In genomic region chr11:62826106-62826733, GRCm38 (mm10) we compare ENCODE assay signal across 15 mouse cellular contexts. TPM values are rescaled to one million over a fixed set of nuclear protein-coding genes. Genes with fewer than 3 reads are reported as not detected.
DNase-seq lines count a peak whose midpoint lies in the region; ATAC-seq and TF ChIP-seq lines count a peak whose summit lies in the region.
"Had no signal": no experiment of that assay in that cellular context is flagged by ENCODE, and none has a peak within 500 bp of the region (broad histone marks: within the 10 kb centered on the region; RNA-seq: fewer than 3 reads in every experiment).

No protein-coding gene starts in this region.

- 44% methylated on average over 6 of the region's 6 CpGs for WGBS in stomach, postnatal 0 days
- WGBS in forebrain, embryonic 10.5 days: 85% methylated on average over 6 of the region's 6 CpGs

- no peak for TF ChIP-seq EP300 in stomach, postnatal 0 days (optimal IDR thresholded peaks at IDR 0.05)

- H3K4me1 ChIP-seq in stomach, postnatal 0 days (replicated peaks; ENCODE audit: control insufficient read depth, insufficient read depth): peaks cover 9% of the 10 kb centered on the region
- H3K4me1 ChIP-seq in forebrain, embryonic 10.5 days: peaks cover under 1% of the 10 kb centered on the region

- DNase-seq in adrenal gland, adult (ENCODE audit: inconsistent age in 2 of 2, low spot score in 1 of 2): peak; percentile 66 to 86
- DNase-seq in adrenal gland, adult 18-20 months (ENCODE audit: low spot score in 2 of 2): no peak
- peak; percentile 46 for DNase-seq in urinary bladder, postnatal 14 days (ENCODE audit: low spot score)
- no peak for DNase-seq in urinary bladder, postnatal 4 days (ENCODE audit: low spot score in 2 of 2)
- DNase-seq in kidney, postnatal 36 days: peak; percentile 73 to 82
- DNase-seq in stomach, postnatal 0 days (ENCODE audit: low spot score): peak; percentile 66
- DNase-seq in forebrain, embryonic 10.5 days (ENCODE audit: extremely low spot score, low spot score): no peak
- DNase-seq in testis, postnatal 10 days (ENCODE audit: low spot score): no peak
- DNase-seq: cerebellum, postnatal 36 days; midbrain, embryonic 14.5 days; right cerebral cortex, postnatal 25 days had no signal

- no peak overlapping the region for H3K4me3 ChIP-seq in stomach, postnatal 0 days (ENCODE audit: low read depth, low read length)
- no peak overlapping the region for H3K4me3 ChIP-seq in forebrain, embryonic 10.5 days
- H3K4me3 ChIP-seq: erythroblast, embryonic 14.5 days; lung, embryonic 15.5 days had no signal

- no peaks in the 10 kb centered on the region for H3K9me3 ChIP-seq in stomach, postnatal 0 days (ENCODE audit: control insufficient read depth, low read length)
- no peaks in the 10 kb centered on the region for H3K9me3 ChIP-seq in forebrain, embryonic 10.5 days
- H3K9me3 ChIP-seq: lung, embryonic 15.5 days had no signal

- no peaks in the 10 kb centered on the region for H3K27me3 ChIP-seq in stomach, postnatal 0 days (ENCODE audit: control insufficient read depth, insufficient read depth, low read length)
- H3K27me3 ChIP-seq in forebrain, embryonic 10.5 days (ENCODE audit: poor library complexity, severe bottlenecking): no peaks in the 10 kb centered on the region
- H3K27me3 ChIP-seq: lung, embryonic 15.5 days had no signal

- H3K4me2 ChIP-seq in stomach, postnatal 0 days (replicated peaks; ENCODE audit: low read depth): no peak overlapping the region; the same call in 1 of the 2 replicates
- H3K4me2 ChIP-seq: heart, embryonic 11.5 days; hindbrain, embryonic 14.5 days; lung, embryonic 15.5 days had no signal

- H3K9ac ChIP-seq in stomach, postnatal 0 days (ENCODE audit: low read length): no peak overlapping the region
- H3K9ac ChIP-seq: hindbrain, embryonic 14.5 days; lung, embryonic 15.5 days had no signal

- peaks cover 4% of the 10 kb centered on the region; the same call in 1 of the 2 replicates for H3K36me3 ChIP-seq in stomach, postnatal 0 days (ENCODE audit: control insufficient read depth, insufficient read depth, low read length)
- H3K36me3 ChIP-seq in forebrain, embryonic 10.5 days (replicated peaks): no peaks in the 10 kb centered on the region
- H3K36me3 ChIP-seq: lung, embryonic 15.5 days had no signal

- no peak for TF ChIP-seq CTCF in stomach, postnatal 0 days (IDR thresholded peaks at IDR 0.05; ENCODE audit: low read depth)

- ATAC-seq in stomach, postnatal 0 days (ENCODE audit: low FRiP score, low TSS enrichment): peak; percentile 52; the same call in 1 of the 2 replicates

- peak overlapping the region; percentile 90 for H3K27ac ChIP-seq in stomach, postnatal 0 days (replicated peaks)
- H3K27ac ChIP-seq in forebrain, embryonic 10.5 days: no peak overlapping the region
- H3K27ac ChIP-seq: hindbrain, embryonic 14.5 days; lung, embryonic 15.5 days had no signal

RNA-seq across cellular contexts. Expression of gene Trim16, which starts 6.2 kb away (rescaled TPM):
- 1 to 10 TPM; 6.4 to 9.8 TPM for total RNA-seq in adrenal gland, adult 18-20 months (2021)
- 23.4 and 25.0 TPM in 2 replicates for polyA plus RNA-seq in stomach, postnatal 0 days (2015; fragmentation: Nextera tagmentation; extraction: Ambion mirVana)
- 2.4 and 2.8 TPM in 2 replicates for polyA plus RNA-seq in forebrain, embryonic 10.5 days (2016; fragmentation: Nextera tagmentation; extraction: Ambion mirVana)
- polyA plus RNA-seq: erythroblast, embryonic 14.5 days had no signal

RNA-seq across cellular contexts. Expression of gene Fbxw10, which starts 20.6 kb away (rescaled TPM):
- 1 to 10 TPM in 1 of 2 experiments, under 1 TPM in 1; 0.76 to 1.4 TPM for total RNA-seq in adrenal gland, adult 18-20 months (2021)
- 0.47 TPM in 2 replicates for polyA plus RNA-seq in stomach, postnatal 0 days (2015; fragmentation: Nextera tagmentation; extraction: Ambion mirVana)
- polyA plus RNA-seq in forebrain, embryonic 10.5 days (2016; fragmentation: Nextera tagmentation; extraction: Ambion mirVana): 0.26 and 0.41 TPM in 2 replicates
- polyA plus RNA-seq: erythroblast, embryonic 14.5 days had no signal

RNA-seq across cellular contexts. Expression of gene Zfp286, which starts 37.0 kb away (rescaled TPM):
- 1 to 10 TPM; 2.0 to 2.5 TPM for total RNA-seq in adrenal gland, adult 18-20 months (2021)
- 4.6 and 5.5 TPM in 2 replicates for polyA plus RNA-seq in stomach, postnatal 0 days (2015; fragmentation: Nextera tagmentation; extraction: Ambion mirVana)
- 21.1 and 26.4 TPM in 2 replicates for polyA plus RNA-seq in forebrain, embryonic 10.5 days (2016; fragmentation: Nextera tagmentation; extraction: Ambion mirVana)
- polyA plus RNA-seq: erythroblast, embryonic 14.5 days had no signal

RNA-seq across cellular contexts. Expression of gene Tvp23b, which starts 53.0 kb away (rescaled TPM):
- 10 to 100 TPM; 40.1 to 55.9 TPM for total RNA-seq in adrenal gland, adult 18-20 months (2021)
- polyA plus RNA-seq in stomach, postnatal 0 days (2015; fragmentation: Nextera tagmentation; extraction: Ambion mirVana): 67.2 and 71.1 TPM in 2 replicates
- polyA plus RNA-seq in forebrain, embryonic 10.5 days (2016; fragmentation: Nextera tagmentation; extraction: Ambion mirVana): 36.1 and 40.7 TPM in 2 replicates
- polyA plus RNA-seq: erythroblast, embryonic 14.5 days had no signal

Comparison
In these comparisons a context has a peak if more than half of its experiments do, and no peak if none do; other contexts are left out.
1. DNase-seq: peak in adrenal gland, adult (2 of 2), urinary bladder, postnatal 14 days (single experiment), kidney, postnatal 36 days (2 of 2) and stomach, postnatal 0 days (single experiment); none in adrenal gland, adult 18-20 months (0 of 2), urinary bladder, postnatal 4 days (0 of 2), forebrain, embryonic 10.5 days (single experiment) and testis, postnatal 10 days (single experiment).